Mouse (Mus musculus) heart, embryonic 13.5 days (tissue): ENCODE measurements around the gene A330070K13Rik. TPM values are rescaled to one million over a fixed set of nuclear protein-coding genes. Genes with fewer than 3 reads are reported as not detected.

Experiments
- ATAC-seq: fragments of 200-750 bp; cut with Nextera tagmentation; 2 replicates; pipeline ENCODE4 v1.8.0; 2017; ENCODE audit warnings: moderate TSS enrichment; ENCODE audit not compliant: insufficient number of reproducible peaks, low FRiP score, low TSS enrichment; ENCODE audit errors: extremely low read depth
- H3K27ac ChIP-seq: fragments of 300-500 bp; sonication (generic); replicated peaks from 2 replicates; pipeline ENCODE4 v1.5.1; 2015; ENCODE audit warnings: moderate library complexity, mild to moderate bottlenecking, inconsistent platforms
- H3K27me3 ChIP-seq: fragments of 300-500 bp; sonication (generic); replicated peaks from 2 replicates; pipeline ENCODE4 v1.6.1; 2015; ENCODE audit warnings: mild to moderate bottlenecking, inconsistent platforms
- H3K36me3 ChIP-seq: fragments of 300-500 bp; sonication (generic); 2 replicates; pipeline ENCODE4 v1.6.1; 2015; ENCODE audit warnings: mild to moderate bottlenecking, inconsistent platforms
- H3K4me1 ChIP-seq: fragments of 300-500 bp; sonication (generic); 2 replicates; pipeline ENCODE4 v1.6.1; 2015; ENCODE audit warnings: inconsistent platforms
- H3K4me2 ChIP-seq: fragments of 300-500 bp; sonication (generic); 2 replicates; pipeline ENCODE4 v1.6.1; 2015; ENCODE audit warnings: inconsistent platforms, mild to moderate bottlenecking, moderate library complexity
- H3K4me3 ChIP-seq: fragments of 300-500 bp; sonication (generic); 2 replicates; pipeline ENCODE4 v1.5.1; 2015; ENCODE audit warnings: moderate library complexity, mild to moderate bottlenecking, inconsistent platforms
- H3K9ac ChIP-seq: fragments of 300-500 bp; sonication (generic); 2 replicates; pipeline ENCODE4 v1.6.1; 2015; ENCODE audit warnings: inconsistent platforms, mild to moderate bottlenecking, moderate library complexity
- H3K9me3 ChIP-seq: fragments of 300-500 bp; sonication (generic); 2 replicates; pipeline ENCODE4 v1.6.1; 2016; ENCODE audit warnings: inconsistent platforms
- whole genome bisulfite sequencing: fragments of 180-500 bp; shearing (Covaris S2); methylation state at CpG from one replicate; pipeline ENCODE4 v1.1.7; 2015; ENCODE audit warnings: mixed read lengths; 5-methylcytosine and 5-hydroxymethylcytosine counted together
- polyA plus RNA-seq: library from polyadenylated mRNA; unstranded; fragments of >200 nt; fragmentation: Nextera tagmentation; extraction: Ambion mirVana; gene quantifications from 2 replicates; pipeline ENCODE4 v1.2.1, GENCODE M21; 2015

Gene A330070K13Rik
- not detected in 2 replicates for polyA plus RNA-seq

DNA sequence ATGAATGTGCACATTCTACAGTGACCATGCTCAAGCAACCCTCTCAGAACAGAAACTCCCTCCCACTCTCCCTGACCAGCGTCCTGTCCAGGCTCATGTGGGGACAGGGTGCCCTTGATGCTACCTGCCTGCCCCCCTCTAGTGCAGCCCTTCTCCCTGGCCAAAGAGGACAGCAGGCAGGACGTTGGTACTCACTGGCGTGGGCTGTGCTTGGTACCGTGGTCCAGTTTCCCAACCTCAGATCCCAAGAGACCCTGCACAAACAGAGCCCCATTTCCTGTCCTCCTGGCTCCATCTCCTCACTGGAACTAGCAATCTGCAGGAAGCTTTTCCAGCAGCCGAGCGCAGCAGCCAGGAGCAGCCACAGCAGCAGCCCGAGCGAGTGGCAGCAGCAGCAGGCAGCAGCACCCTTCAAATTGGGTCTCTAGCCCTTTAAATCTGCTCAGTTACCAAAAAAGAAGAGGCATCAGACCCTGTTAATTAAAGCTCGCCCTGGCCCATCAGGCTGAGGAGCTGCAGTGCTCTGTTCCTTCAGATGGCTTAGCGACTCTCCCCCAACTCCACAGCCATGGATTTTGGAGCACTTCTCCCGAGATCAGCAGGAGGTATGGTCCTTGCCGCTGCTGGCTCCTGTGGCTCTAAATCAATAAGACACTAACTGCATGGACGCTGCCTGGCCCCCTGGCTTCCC is at the start of gene A330070K13Rik:
A330070K13Rik (minus strand) TSS at position 410 of the 691 bp plus-strand sequence.
- Histone ChIP-seq H3K4me3 (peak within 1 kb of the TSS; percentile 24), H3K4me2 (peak within 1 kb of the TSS; percentile 60), H3K4me1 (peaks cover 10% of the 10 kb centered on the region; the same call in 1 of the 2 replicates), H3K9ac (no peak within 1 kb of the TSS; the same call in 1 of the 2 replicates), H3K36me3 (no peaks in the 10 kb centered on the region), H3K27ac (no peak within 1 kb of the TSS), H3K27me3 (peaks cover 27% of the 10 kb centered on the region; the same call in 1 of the 2 replicates), H3K9me3 (no peaks in the 10 kb centered on the region)
- 8% methylated on average over 13 of the region's 13 CpGs for WGBS
- no peak for ATAC-seq

DNA sequence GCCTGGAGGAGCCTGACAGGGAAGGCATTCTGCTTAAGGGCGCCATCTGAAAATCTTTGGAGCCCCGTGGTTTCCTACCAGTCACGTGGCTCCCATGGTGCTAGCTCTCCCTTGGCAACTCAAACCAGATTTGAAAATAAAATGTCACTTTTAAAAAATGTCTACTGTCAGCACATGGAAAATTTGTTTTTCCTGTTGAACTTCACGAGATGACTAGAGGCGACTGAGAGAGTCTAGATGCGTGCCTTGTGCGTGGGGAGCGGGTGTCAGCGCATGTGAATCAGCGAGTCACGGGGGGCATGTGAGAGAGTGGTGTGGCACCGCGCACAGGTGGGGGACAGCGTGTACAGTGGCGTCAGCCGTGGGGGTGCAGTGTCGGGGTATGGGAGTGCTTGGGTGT is 27.1 kb upstream of the A330070K13Rik start:
- no peaks in the 10 kb centered on the region for H3K36me3 ChIP-seq
- H3K9me3 ChIP-seq: peaks cover 13% of the 10 kb centered on the region
- H3K4me3 ChIP-seq: no peak overlapping the region
- H3K27ac ChIP-seq: no peak overlapping the region
- H3K4me1 ChIP-seq: no peaks in the 10 kb centered on the region
- H3K27me3 ChIP-seq: no peaks in the 10 kb centered on the region
- ATAC-seq: no peak
- WGBS: 84% methylated on average over 17 of the region's 17 CpGs
- H3K4me2 ChIP-seq: no peak overlapping the region
- no peak overlapping the region for H3K9ac ChIP-seq

DNA sequence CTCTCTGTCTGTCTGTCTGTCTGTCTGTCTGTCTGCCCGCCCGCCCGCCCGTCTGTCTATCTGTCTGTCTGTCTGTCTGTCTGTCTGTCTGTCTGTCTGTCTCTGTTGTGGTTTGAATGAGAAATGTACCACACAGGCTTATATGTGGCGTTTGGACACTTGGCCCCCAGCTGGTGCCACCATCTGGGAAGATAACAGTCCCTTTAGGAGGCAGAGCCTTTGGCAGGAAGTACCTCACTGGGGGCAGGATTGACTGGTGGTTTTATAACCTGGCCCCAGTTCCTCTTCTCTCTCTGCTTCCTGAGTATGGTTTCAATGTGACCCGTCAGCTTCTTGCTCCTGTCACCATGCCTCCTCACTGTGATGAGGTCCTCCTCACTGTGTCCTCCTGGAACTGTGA is 25.3 kb upstream of the A330070K13Rik start:
- 78% methylated on average over 6 of the region's 6 CpGs for WGBS
- Histone ChIP-seq H3K4me3 (no peak overlapping the region), H3K27ac (no peak overlapping the region), H3K36me3 (no peaks in the 10 kb centered on the region), H3K4me1 (no peaks in the 10 kb centered on the region), H3K9ac (no peak overlapping the region), H3K9me3 (peaks cover 13% of the 10 kb centered on the region), H3K27me3 (no peaks in the 10 kb centered on the region), H3K4me2 (no peak overlapping the region)
- no peak for ATAC-seq

DNA sequence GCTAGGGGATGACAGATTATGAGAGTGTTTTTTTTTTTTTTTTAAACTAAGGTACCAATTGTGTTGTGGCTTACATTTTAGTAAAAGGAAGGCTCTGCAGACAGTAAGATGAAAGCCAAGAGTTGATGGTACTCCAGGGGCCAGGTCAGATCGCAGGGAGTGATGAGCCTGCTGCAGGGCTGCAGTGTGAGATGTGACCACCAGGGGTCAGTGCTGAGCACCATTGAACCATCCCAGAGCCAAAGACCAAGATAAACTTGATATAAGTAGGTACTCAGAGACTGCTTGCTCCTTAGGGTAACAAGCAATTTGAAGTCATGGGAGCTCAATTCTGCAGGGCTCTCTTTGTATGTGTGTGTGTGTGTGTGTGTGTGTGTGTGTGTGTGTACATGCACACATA is 20.8 kb upstream of the A330070K13Rik start:
- no peak for ATAC-seq
- H3K4me1 ChIP-seq: no peaks in the 10 kb centered on the region
- H3K9me3 ChIP-seq: peaks cover 14% of the 10 kb centered on the region
- no peak overlapping the region for H3K27ac ChIP-seq
- H3K4me3 ChIP-seq: no peak overlapping the region
- H3K4me2 ChIP-seq: no peak overlapping the region
- 32% methylated on average over 1 of the region's 1 CpGs for WGBS
- H3K36me3 ChIP-seq: no peaks in the 10 kb centered on the region
- H3K27me3 ChIP-seq: no peaks in the 10 kb centered on the region
- H3K9ac ChIP-seq: no peak overlapping the region

DNA sequence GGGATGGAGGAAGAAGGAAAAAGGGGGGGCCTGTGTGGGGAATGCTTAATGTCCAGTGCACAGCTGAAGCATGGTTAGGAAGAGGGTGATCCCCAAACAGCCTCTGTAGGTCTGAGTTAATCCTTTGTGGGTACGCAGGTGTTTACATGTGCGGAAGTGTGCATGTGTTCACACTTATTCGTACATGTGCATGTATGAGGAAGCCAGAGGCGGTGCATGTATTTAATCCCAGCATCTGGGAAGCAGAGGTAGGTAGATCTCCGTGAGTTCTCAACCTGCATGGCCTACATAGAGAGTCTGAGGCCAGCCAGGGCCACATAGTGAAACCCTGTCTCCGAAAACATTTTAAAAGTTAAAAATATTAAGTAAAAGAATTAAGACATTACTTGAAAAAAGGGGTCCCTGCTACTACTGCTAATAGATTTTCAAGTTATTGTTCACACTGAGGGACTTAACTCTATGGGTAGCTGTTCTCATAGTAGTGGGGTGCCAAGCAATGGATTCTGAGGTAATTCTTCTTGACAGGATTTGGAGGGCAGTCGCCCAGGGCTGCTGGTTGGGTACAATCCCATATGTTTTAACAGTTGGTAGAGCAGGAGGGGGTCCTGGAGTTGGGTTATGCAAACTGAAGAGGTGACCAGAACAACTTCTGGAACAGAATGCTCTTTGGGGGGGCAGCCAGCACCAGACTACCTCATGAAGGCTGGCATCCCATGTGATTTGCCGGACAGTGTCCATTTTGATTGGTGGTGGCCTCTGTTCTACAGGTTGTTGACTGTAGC is 15.9 kb upstream of the A330070K13Rik start:
- no peaks in the 10 kb centered on the region for H3K27me3 ChIP-seq

DNA sequence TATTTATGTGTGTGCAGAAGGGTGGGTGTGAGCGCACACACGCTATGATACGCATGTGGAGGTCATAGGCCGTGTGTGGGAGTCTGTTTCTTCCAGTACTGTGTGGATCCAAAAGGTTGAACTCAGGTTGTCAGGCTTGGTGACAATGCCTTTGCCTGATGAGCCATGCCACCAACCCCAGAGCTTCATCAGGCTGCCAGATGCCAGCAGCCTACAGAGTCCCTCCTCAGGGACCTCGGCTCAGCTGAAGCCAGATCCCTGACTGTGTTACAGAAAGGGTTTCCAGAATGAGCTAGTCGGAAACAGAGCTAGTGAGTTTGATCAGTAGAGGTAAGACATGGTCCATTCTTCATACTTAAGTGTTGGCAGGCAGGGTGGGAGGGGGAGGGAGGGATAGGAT is 10.7 kb upstream of the A330070K13Rik start:
- no peaks in the 10 kb centered on the region for H3K27me3 ChIP-seq
- H3K36me3 ChIP-seq: no peaks in the 10 kb centered on the region
- no peak overlapping the region for H3K27ac ChIP-seq
- no peak overlapping the region for H3K4me2 ChIP-seq
- no peak for ATAC-seq
- no peak overlapping the region for H3K9ac ChIP-seq
- H3K9me3 ChIP-seq: peaks cover 9% of the 10 kb centered on the region; the same call in 1 of the 2 replicates
- H3K4me1 ChIP-seq: no peaks in the 10 kb centered on the region
- WGBS: 59% methylated on average over 6 of the region's 6 CpGs
- no peak overlapping the region for H3K4me3 ChIP-seq

More for the DNA sequence above, 15.9 kb upstream of the A330070K13Rik start:
- no peak overlapping the region for H3K9ac ChIP-seq
- no peak overlapping the region for H3K4me2 ChIP-seq
- ATAC-seq: no peak
- peaks cover 8% of the 10 kb centered on the region for H3K9me3 ChIP-seq
- no peak overlapping the region for H3K27ac ChIP-seq
- H3K4me3 ChIP-seq: no peak overlapping the region
- no peaks in the 10 kb centered on the region for H3K4me1 ChIP-seq
- H3K36me3 ChIP-seq: no peaks in the 10 kb centered on the region
- WGBS: 74% methylated on average over 8 of the region's 8 CpGs

DNA sequence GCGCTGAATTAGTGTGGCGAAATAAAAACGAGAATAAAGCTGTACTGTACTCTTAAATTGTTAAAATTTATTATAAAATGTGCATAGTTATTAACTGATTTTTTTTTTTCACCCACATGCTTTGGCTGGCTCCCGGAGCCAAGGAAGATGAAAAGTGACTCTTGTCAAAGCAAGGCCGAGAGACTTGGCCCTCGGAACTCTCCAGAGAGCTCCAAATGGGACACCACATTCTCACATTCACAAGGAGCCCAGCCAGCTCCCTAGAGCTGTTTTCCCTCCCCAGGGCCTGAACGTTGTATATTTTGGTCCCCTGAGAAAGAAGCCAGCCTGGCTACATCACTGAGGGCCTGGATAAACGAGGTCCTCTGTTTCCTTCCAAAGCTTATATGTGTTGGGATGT is 10.0 kb upstream of the A330070K13Rik start:
- WGBS: 64% methylated on average over 8 of the region's 8 CpGs

DNA sequence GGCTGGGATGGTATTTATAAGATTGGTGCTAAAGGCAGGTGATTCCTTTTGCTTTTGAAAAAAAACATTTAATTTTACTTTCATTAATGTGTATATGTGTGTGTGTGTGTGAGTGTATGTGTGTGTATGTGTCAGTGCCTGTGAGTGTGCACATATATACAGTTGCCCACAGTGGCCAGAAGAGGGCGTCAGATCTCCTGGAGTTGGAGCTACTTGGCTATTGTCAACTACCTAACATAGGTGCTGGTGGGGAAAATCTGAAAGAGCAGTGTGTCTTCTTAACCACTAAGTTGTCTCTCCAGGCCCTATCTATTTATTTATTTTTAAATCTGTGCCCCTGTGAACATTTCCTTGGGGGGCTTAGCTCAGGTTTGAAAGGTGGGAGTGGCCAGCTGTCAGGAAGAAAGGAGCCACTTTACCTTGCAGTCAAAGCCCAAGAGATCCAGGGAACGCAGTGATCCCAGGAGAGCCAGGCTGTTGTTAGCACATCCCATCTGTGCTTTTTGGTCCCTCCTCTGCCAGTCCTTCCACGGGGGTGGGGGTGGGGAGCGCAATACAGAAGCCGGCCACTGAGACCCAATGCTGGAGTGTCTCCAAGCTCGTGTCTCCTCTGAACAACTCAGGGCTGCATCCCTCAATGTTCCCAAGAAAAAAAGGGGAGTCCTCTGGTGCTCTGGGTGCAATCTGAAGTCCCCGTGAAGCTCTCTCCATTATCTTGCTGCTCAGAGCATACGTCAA is 9.4 kb upstream of the A330070K13Rik start:
- 38% methylated on average over 8 of the region's 8 CpGs for WGBS
- H3K27me3 ChIP-seq: no peaks in the 10 kb centered on the region
- no peak overlapping the region for H3K4me3 ChIP-seq
- no peaks in the 10 kb centered on the region for H3K36me3 ChIP-seq
- no peak overlapping the region for H3K4me2 ChIP-seq
- no peaks in the 10 kb centered on the region for H3K4me1 ChIP-seq
- ATAC-seq: no peak
- H3K9ac ChIP-seq: no peak overlapping the region
- H3K27ac ChIP-seq: no peak overlapping the region
- peaks cover 9% of the 10 kb centered on the region; the same call in 1 of the 2 replicates for H3K9me3 ChIP-seq

More for the DNA sequence above, 10.0 kb upstream of the A330070K13Rik start:
- H3K27ac ChIP-seq: no peak overlapping the region
- H3K9ac ChIP-seq: no peak overlapping the region
- no peak overlapping the region for H3K4me3 ChIP-seq
- H3K4me2 ChIP-seq: no peak overlapping the region
- no peak for ATAC-seq
- no peaks in the 10 kb centered on the region for H3K36me3 ChIP-seq
- no peaks in the 10 kb centered on the region for H3K27me3 ChIP-seq
- no peaks in the 10 kb centered on the region for H3K4me1 ChIP-seq
- peaks cover 9% of the 10 kb centered on the region; the same call in 1 of the 2 replicates for H3K9me3 ChIP-seq

DNA sequence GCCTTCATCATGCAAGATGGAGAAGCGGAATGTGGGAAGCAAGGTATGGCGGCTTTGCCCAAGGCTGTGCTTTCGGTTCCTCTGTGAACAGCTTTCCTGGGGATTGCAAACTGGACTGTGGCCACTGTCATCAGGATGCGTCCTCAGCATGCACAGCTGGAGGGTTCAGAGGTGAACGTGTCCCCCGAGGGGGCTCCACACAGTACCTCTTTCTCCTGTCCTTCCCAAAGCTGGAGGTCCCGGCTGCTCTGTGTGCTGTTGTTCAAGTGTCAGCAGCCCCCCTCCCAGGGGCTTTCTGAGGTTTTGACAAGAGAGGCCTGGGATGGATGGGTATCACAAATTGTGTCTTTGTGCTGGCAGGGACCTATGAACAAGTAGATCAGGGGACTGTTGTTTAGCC is 2.0 kb upstream of the A330070K13Rik start:
- no peak overlapping the region for H3K4me2 ChIP-seq
- WGBS: 67% methylated on average over 7 of the region's 7 CpGs
- H3K4me3 ChIP-seq: no peak overlapping the region
- H3K9me3 ChIP-seq: peaks cover 8% of the 10 kb centered on the region; the same call in 1 of the 2 replicates
- H3K27ac ChIP-seq: no peak overlapping the region
- ATAC-seq: no peak
- peaks cover 10% of the 10 kb centered on the region; the same call in 1 of the 2 replicates for H3K4me1 ChIP-seq
- no peaks in the 10 kb centered on the region for H3K36me3 ChIP-seq
- H3K27me3 ChIP-seq: peaks cover 27% of the 10 kb centered on the region; the same call in 1 of the 2 replicates
- no peak overlapping the region for H3K9ac ChIP-seq

DNA sequence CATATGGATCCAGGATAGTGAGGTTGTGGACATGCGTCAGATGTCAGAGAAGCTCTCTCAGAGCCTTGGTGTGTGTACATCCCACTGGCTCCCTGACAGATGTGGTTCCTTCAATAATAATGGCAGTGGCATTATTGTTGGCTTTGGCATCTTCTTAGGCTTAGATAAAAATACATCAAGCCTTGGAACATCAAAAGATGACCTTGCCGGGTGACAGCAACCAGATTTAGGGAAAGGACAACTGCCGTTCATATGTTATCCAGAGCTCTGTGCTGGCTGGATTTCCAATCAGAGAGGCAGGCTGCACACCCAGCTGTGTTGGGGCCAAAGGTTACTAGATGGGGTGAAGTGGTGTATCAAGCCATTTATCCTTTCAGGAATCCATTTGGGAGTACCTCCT is 9.0 kb downstream of the A330070K13Rik start:
- WGBS: 80% methylated on average over 3 of the region's 3 CpGs
- Histone ChIP-seq H3K27ac (no peak overlapping the region), H3K4me1 (peaks cover 10% of the 10 kb centered on the region), H3K27me3 (no peaks in the 10 kb centered on the region; the same call in 1 of the 2 replicates), H3K9ac (no peak overlapping the region), H3K9me3 (peaks cover 4% of the 10 kb centered on the region; the same call in 1 of the 2 replicates), H3K4me2 (no peak overlapping the region), H3K4me3 (no peak overlapping the region), H3K36me3 (no peaks in the 10 kb centered on the region)
- no peak for ATAC-seq

DNA sequence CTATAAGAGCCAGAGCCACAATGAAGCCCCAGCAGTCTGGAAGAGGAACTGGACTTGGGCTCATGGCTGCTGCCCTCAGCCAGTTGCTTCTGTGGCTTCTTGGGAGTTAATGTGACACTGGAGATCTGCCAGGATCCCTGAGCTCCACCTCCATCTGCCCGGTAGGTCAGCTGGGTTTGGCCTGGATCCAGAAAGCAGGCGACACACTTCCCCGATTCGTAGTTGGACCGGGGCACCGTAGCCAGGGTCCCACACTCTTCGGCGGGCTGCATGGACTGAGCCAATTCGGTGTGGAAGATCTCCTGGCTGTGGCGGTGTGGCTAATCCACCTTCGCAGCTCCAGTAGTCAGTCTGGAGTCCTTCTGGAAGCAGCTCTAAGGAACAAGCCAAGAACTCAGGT is 15.2 kb downstream of the A330070K13Rik start, which contains the start of gene Caln1:
Caln1 (plus strand) TSS at position 219 of the 400 bp plus-strand sequence.
- H3K36me3 ChIP-seq: no peaks in the 10 kb centered on the region
- peaks cover 4% of the 10 kb centered on the region; the same call in 1 of the 2 replicates for H3K9me3 ChIP-seq
- H3K4me1 ChIP-seq: no peaks in the 10 kb centered on the region
- H3K4me2 ChIP-seq: no peak within 1 kb of the TSS
- H3K27ac ChIP-seq: no peak within 1 kb of the TSS
- no peaks in the 10 kb centered on the region for H3K27me3 ChIP-seq
- WGBS: 63% methylated on average over 11 of the region's 11 CpGs
- no peak for ATAC-seq
- H3K4me3 ChIP-seq: no peak within 1 kb of the TSS
- H3K9ac ChIP-seq: no peak within 1 kb of the TSS
